Mouse (Mus musculus): Measurements from ENCODE around the gene Slc30a6. TPM values are rescaled to one million over a fixed set of nuclear protein-coding genes. Genes with fewer than 3 reads are reported as not detected.

Gene Slc30a6
- polyA plus RNA-seq, 1 experiment = 18.3 TPM

DNA sequence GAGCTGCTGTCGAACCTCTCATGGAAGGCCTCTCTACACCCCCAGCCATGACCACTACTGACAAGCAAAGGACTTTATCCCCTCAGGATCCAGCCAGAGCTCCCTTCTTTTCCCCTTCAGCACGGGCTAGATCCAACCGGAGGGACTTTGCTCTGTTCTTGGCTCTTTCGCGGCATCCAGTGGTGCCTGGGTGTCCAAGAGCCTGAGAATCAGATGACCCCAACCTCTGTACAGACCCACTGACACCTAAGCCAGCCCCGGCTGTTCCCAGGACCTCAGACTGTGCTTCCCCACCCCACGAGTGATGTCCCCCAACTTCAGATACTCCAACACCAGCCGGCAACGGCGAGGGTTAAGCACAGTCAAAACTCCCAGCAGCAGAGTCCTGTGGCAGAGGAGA, 54.4 kb downstream of the Slc30a6 start:
- Histone ChIP-seq H3ac (ENCODE audit: control insufficient read depth, insufficient read length, low read depth) (no peak overlapping the region), H3K79me3 (ENCODE audit: low read depth) (no peaks in the 10 kb centered on the region), H3K36me3 (ENCODE audit: control insufficient read depth, insufficient read depth) (no peaks in the 10 kb centered on the region), H3K4me3 (ENCODE audit: insufficient read depth, poor library complexity, severe bottlenecking) (no peak overlapping the region), H3K79me2 (ENCODE audit: control insufficient read depth, insufficient read depth) (no peaks in the 10 kb centered on the region), H3K27me3 (ENCODE audit: control insufficient read depth, insufficient read depth, insufficient read length) (peaks cover 21% of the 10 kb centered on the region)
- TF ChIP-seq USF1 (IDR thresholded peaks at IDR 0.05; ENCODE audit: low read depth) (no peak), MAX (IDR thresholded peaks at IDR 0.05) (no peak), MYOG (IDR thresholded peaks at IDR 0.05; ENCODE audit: control insufficient read depth, extremely low read depth, insufficient read length) (no peak), MYOD1 (IDR thresholded peaks at IDR 0.05; ENCODE audit: control insufficient read depth, insufficient read length, low read depth) (no peak)

DNA sequence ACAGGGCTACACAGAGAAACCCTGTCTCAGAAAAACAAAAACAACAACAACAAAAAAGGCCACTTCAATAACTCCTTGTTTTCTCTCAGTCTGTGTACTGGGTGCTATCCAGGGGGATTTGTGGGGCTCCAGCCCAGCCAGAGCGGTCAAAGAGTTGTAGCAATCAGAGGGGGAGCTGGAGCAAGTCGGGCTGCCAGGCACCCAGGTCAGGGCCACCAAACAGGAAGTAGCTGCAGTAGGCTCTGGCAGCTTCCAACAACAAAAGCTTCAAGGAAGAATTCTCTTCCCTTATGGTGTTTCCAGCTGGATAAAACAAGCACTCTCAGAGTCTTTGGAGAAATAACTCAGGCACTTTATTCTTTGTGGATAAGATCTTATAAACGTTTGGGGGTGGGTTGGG, 58.5 kb downstream of the Slc30a6 start:
- Histone ChIP-seq H3K79me2 (ENCODE audit: control insufficient read depth, insufficient read depth) (no peaks in the 10 kb centered on the region), H3ac (ENCODE audit: control insufficient read depth, insufficient read length, low read depth) (no peak overlapping the region), H3K27me3 (ENCODE audit: control insufficient read depth, insufficient read depth, insufficient read length) (no peaks in the 10 kb centered on the region), H3K79me3 (ENCODE audit: low read depth) (no peaks in the 10 kb centered on the region), H3K4me3 (ENCODE audit: insufficient read depth, poor library complexity, severe bottlenecking) (no peak overlapping the region), H3K36me3 (ENCODE audit: control insufficient read depth, insufficient read depth) (no peaks in the 10 kb centered on the region)
- TF ChIP-seq MYOG (IDR thresholded peaks at IDR 0.05; ENCODE audit: control insufficient read depth, extremely low read depth, insufficient read length) (no peak), CTCF (IDR thresholded peaks at IDR 0.05; ENCODE audit: control insufficient read depth, insufficient read depth, insufficient read length) (no peak), CEBPB (IDR thresholded peaks at IDR 0.05; ENCODE audit: low read depth) (no peak), FOSL1 (IDR thresholded peaks at IDR 0.05; ENCODE audit: insufficient read depth, low read length, poor library complexity, severe bottlenecking) (no peak), MYOD1 (IDR thresholded peaks at IDR 0.05; ENCODE audit: control insufficient read depth, insufficient read length, low read depth) (no peak), USF1 (IDR thresholded peaks at IDR 0.05; ENCODE audit: low read depth) (no peak), MAX (IDR thresholded peaks at IDR 0.05) (no peak)

DNA sequence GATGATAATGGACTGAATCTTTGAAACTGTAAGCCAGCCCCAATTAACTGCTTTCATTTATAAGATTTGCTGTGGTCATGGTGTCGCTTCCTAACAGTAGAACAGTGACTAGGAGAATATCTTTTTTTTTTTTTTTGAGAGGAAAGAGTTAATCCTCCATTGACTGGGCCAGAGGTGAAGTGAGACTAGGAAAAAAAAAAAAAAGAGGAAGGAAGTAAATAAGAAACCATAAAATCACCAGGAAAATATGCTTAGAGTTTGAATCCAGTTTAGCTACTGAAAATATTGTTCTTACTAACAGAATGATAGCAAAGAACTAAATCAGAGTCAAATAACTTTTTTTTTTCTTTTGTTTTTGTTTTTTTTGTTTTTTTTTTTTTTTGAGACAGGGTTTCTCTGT, 59.3 kb downstream of the Slc30a6 start:
- Histone ChIP-seq H3K4me3 (ENCODE audit: insufficient read depth, poor library complexity, severe bottlenecking) (no peak overlapping the region), H3K79me3 (ENCODE audit: low read depth) (no peaks in the 10 kb centered on the region), H3K79me2 (ENCODE audit: control insufficient read depth, insufficient read depth) (no peaks in the 10 kb centered on the region), H3ac (ENCODE audit: control insufficient read depth, insufficient read length, low read depth) (no peak overlapping the region), H3K27me3 (ENCODE audit: control insufficient read depth, insufficient read depth, insufficient read length) (no peaks in the 10 kb centered on the region), H3K36me3 (ENCODE audit: control insufficient read depth, insufficient read depth) (no peaks in the 10 kb centered on the region)
- TF ChIP-seq MYOG (IDR thresholded peaks at IDR 0.05; ENCODE audit: control insufficient read depth, extremely low read depth, insufficient read length) (no peak), CEBPB (IDR thresholded peaks at IDR 0.05; ENCODE audit: low read depth) (no peak), MYOD1 (IDR thresholded peaks at IDR 0.05; ENCODE audit: control insufficient read depth, insufficient read length, low read depth) (no peak), CTCF (IDR thresholded peaks at IDR 0.05; ENCODE audit: control insufficient read depth, insufficient read depth, insufficient read length) (no peak), FOSL1 (IDR thresholded peaks at IDR 0.05; ENCODE audit: insufficient read depth, low read length, poor library complexity, severe bottlenecking) (no peak), USF1 (IDR thresholded peaks at IDR 0.05; ENCODE audit: low read depth) (no peak), MAX (IDR thresholded peaks at IDR 0.05) (no peak)

DNA sequence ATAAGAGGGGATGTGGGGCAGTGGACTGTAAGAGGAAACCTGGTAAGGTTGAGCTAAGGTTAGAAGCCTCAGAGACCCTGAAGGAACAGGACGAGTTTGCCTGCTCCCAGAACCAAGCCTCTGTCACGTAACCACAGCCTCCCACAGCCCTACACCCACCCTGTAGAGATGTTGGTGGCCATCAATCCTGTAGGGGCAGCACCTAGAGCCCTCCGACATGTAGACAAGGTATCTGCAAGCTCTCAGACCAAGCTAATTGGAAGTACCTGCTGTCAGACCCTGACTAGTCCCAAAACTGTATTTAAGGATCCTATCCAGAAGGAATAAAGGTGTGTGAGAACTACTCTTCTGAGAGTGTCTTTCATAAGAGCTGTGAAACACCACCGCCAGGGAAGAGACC, 60.0 kb downstream of the Slc30a6 start:
- Histone ChIP-seq H3K27me3 (ENCODE audit: control insufficient read depth, insufficient read depth, insufficient read length) (no peaks in the 10 kb centered on the region), H3K79me3 (ENCODE audit: low read depth) (no peaks in the 10 kb centered on the region), H3K79me2 (ENCODE audit: control insufficient read depth, insufficient read depth) (no peaks in the 10 kb centered on the region), H3K4me3 (ENCODE audit: insufficient read depth, poor library complexity, severe bottlenecking) (no peak overlapping the region), H3K36me3 (ENCODE audit: control insufficient read depth, insufficient read depth) (no peaks in the 10 kb centered on the region), H3ac (ENCODE audit: control insufficient read depth, insufficient read length, low read depth) (no peak overlapping the region)
- TF ChIP-seq USF1 (IDR thresholded peaks at IDR 0.05; ENCODE audit: low read depth) (no peak), MYOD1 (IDR thresholded peaks at IDR 0.05; ENCODE audit: control insufficient read depth, insufficient read length, low read depth) (no peak), MAX (IDR thresholded peaks at IDR 0.05) (no peak), MYOG (IDR thresholded peaks at IDR 0.05; ENCODE audit: control insufficient read depth, extremely low read depth, insufficient read length) (no peak), CEBPB (IDR thresholded peaks at IDR 0.05; ENCODE audit: low read depth) (no peak), CTCF (IDR thresholded peaks at IDR 0.05; ENCODE audit: control insufficient read depth, insufficient read depth, insufficient read length) (no peak), FOSL1 (IDR thresholded peaks at IDR 0.05; ENCODE audit: insufficient read depth, low read length, poor library complexity, severe bottlenecking) (no peak)

DNA sequence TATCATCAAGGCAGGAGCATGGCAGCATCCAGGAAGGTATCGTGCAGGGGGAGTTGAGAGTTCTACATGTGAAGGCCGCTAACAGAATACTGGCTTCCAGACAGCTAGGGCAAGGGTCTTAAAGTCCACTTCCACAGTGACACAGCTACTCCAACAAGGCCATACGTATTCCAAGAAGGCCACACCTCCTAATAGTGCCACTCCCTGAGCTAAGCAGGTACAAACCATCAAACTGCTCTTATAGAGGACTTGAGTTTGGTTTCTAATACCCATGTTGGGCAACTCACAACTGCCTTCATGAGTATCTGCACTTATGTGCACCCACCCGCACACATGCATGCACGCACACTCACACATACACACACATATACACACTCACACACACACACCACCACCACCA, 61.4 kb downstream of the Slc30a6 start:
- no peaks in the 10 kb centered on the region for H3K36me3 ChIP-seq (ENCODE audit: control insufficient read depth, insufficient read depth)
- H3K79me2 ChIP-seq (ENCODE audit: control insufficient read depth, insufficient read depth) = no peaks in the 10 kb centered on the region
- no peak overlapping the region for H3K4me3 ChIP-seq (ENCODE audit: insufficient read depth, poor library complexity, severe bottlenecking)
- H3ac ChIP-seq (ENCODE audit: control insufficient read depth, insufficient read length, low read depth) = no peak overlapping the region
- TF ChIP-seq CTCF (IDR thresholded peaks at IDR 0.05; ENCODE audit: control insufficient read depth, insufficient read depth, insufficient read length) = no peak
- TF ChIP-seq USF1 (IDR thresholded peaks at IDR 0.05; ENCODE audit: low read depth) = no peak
- TF ChIP-seq MYOG (IDR thresholded peaks at IDR 0.05; ENCODE audit: control insufficient read depth, extremely low read depth, insufficient read length) = no peak
- no peak for TF ChIP-seq MAX (IDR thresholded peaks at IDR 0.05)
- TF ChIP-seq FOSL1 (IDR thresholded peaks at IDR 0.05; ENCODE audit: insufficient read depth, low read length, poor library complexity, severe bottlenecking) = no peak
- TF ChIP-seq CEBPB (IDR thresholded peaks at IDR 0.05; ENCODE audit: low read depth) = no peak
- no peak for TF ChIP-seq MYOD1 (IDR thresholded peaks at IDR 0.05; ENCODE audit: control insufficient read depth, insufficient read length, low read depth)
- H3K27me3 ChIP-seq (ENCODE audit: control insufficient read depth, insufficient read depth, insufficient read length) = no peaks in the 10 kb centered on the region
- H3K79me3 ChIP-seq (ENCODE audit: low read depth) = no peaks in the 10 kb centered on the region

DNA sequence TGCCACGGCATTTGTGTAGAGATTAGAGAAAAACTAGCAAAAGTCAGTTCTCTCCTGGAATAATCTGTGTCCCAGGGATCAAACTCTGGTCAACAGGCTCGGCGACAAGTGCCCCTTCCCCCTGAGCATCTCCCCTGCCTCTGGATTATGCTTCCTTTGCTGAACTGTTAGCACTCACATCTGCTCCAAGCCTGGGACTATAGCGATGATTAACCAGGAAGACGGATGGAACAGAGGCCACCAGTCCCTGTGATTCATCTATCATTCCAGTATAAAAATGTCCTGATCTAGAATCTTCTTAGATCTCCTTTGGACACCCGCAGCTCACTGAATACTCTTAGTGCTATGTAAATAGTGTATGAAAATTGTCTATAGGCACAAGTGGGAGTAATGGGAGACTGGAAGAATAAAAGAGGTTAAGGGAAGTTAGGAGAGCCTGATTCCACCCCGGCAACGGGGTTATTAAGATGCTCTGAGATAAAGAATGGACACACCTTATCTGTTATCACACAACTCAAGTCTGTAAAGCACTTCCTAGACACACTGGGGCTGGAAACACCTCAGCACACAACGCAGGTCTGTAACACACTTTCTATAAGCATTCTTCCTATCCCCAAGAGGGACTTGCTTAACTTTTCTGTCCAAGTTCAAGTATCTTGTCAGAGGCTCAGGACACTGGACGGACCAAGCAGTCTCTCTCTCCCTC, 62.7 kb downstream of the Slc30a6 start:
- Histone ChIP-seq H3K79me3 (ENCODE audit: low read depth) (no peaks in the 10 kb centered on the region), H3K27me3 (ENCODE audit: control insufficient read depth, insufficient read depth, insufficient read length) (no peaks in the 10 kb centered on the region), H3K79me2 (ENCODE audit: control insufficient read depth, insufficient read depth) (no peaks in the 10 kb centered on the region), H3ac (ENCODE audit: control insufficient read depth, insufficient read length, low read depth) (no peak overlapping the region), H3K36me3 (ENCODE audit: control insufficient read depth, insufficient read depth) (no peaks in the 10 kb centered on the region), H3K4me3 (ENCODE audit: insufficient read depth, poor library complexity, severe bottlenecking) (no peak overlapping the region)
- TF ChIP-seq CEBPB (IDR thresholded peaks at IDR 0.05; ENCODE audit: low read depth) (no peak), MYOD1 (IDR thresholded peaks at IDR 0.05; ENCODE audit: control insufficient read depth, insufficient read length, low read depth) (no peak)

Data from C2C12 (cell line).